Mouse (Mus musculus): ENCODE data around the gene Tspyl1.

DNA sequence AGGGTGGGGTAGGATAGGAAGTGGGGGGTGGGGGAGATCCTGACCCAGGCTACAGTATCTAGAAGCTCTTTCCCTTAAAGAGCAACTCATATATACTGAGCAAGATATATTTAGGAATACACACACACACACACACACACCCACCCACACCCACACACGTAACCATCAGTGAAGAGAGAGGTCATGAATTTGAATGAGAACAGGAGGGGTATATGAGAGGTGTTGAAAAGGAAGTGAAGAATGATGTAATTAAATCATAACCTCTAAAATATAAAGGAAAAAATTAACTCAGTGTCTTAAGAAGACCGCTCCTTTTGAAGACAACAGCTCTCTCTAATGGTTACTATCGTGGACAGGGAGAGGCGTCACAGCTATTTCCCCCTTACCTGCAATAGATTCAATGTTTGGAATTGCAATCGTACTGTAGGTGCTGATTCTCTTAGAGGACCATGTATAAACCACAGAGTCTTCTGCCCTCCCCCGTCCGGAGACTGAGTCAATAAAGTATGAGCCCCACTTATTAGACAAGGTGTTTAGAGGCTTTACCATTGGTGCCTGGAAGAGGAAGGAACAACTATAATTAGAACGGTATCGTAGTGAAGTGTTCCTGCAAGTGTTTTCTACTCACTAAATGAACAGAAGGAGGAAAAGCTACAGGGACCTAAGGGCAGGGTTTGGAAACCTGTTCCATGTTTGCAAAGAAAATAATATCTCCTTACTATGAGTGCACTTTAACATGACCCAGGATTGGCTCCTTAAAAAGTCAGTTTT lies 28.1 kb downstream of the Tspyl1 start:
- TF ChIP-seq TAL1 (IDR thresholded peaks at IDR 0.05; ENCODE audit: low read length) = no peak
- TF ChIP-seq GATA1 (IDR thresholded peaks at IDR 0.05; ENCODE audit: low read length) = no peak
